Mouse (Mus musculus): ENCODE results near the gene Vav2.

The Vav2 gene

DNA sequence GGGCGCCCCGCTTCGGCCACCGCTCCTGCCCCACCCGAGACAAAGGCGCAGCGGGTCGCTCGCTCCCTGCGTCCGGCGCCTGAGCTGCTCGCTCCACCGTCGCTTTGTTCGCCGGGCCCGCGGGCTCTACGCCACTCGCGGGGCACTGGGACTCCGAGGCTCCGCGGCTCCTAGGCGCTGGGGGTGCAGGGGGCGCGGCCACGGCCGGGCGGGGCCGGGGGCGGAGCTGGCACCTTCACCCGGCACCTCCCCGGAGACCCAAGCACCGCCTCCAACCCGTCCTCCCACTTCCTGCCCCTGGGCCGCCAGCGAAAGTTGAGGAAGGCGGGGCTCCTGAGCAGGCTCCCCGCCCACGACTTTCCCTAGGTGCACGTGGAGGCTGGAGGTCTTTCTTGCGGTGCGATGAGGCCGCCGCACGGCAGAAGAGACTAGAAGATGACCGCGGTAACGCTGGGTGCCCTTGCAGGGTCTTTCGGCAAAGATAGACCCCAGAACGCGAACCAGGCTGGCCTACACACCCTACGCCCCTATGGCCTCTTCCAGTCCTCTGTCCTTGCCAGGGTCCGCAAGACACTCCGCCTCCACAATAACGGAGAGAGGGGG, at the start of gene Vav2:
Vav2 (minus strand) TSS at position 179 of the 603 bp plus-strand sequence.
- 0 out of 2 replicates have a peak, but pooled peaks cover 10% of the 10 kb centered on the region for H3K36me3 ChIP-seq (ENCODE audit: insufficient read depth, low read length)
- H3K4me1 ChIP-seq (replicated peaks; ENCODE audit: low read depth, low read length) = peaks cover 46% of the 10 kb centered on the region
- H3K27me3 ChIP-seq (ENCODE audit: insufficient read depth, low read length) = peaks cover 29% of the 10 kb centered on the region
- peak within 1 kb of the TSS; percentile 97 for H3K4me3 ChIP-seq (replicated peaks; ENCODE audit: low read length)
- TF ChIP-seq NANOG (IDR thresholded peaks at IDR 0.05; ENCODE audit: borderline replicate concordance, low read length) (no peak), POU5F1 (IDR thresholded peaks at IDR 0.05; ENCODE audit: borderline replicate concordance, low read length) (no peak), CTCF (conservative IDR thresholded peaks at IDR 0.05; ENCODE audit: low read length) (no peak)
- no peaks in the 10 kb centered on the region for H3K9me3 ChIP-seq (ENCODE audit: low read length)

- H3K4me1 ChIP-seq (replicated peaks; ENCODE audit: low read depth, low read length) = peaks cover 49% of the 10 kb centered on the region
- H3K4me3 ChIP-seq (replicated peaks; ENCODE audit: low read length) = peak overlapping the region; percentile 99
- no peak for TF ChIP-seq POU5F1 (IDR thresholded peaks at IDR 0.05; ENCODE audit: borderline replicate concordance, low read length)
- no peak for TF ChIP-seq NANOG (IDR thresholded peaks at IDR 0.05; ENCODE audit: borderline replicate concordance, low read length)
- no peak for TF ChIP-seq CTCF (conservative IDR thresholded peaks at IDR 0.05; ENCODE audit: low read length)
- peaks cover 34% of the 10 kb centered on the region for H3K36me3 ChIP-seq (ENCODE audit: insufficient read depth, low read length)
- no peaks in the 10 kb centered on the region for H3K9me3 ChIP-seq (ENCODE audit: low read length)
- no peaks in the 10 kb centered on the region for H3K27me3 ChIP-seq (ENCODE audit: insufficient read depth, low read length)
Measured at GRCm38 (mm10) chr2:27475495-27476302, 48.9 kb upstream of the Vav2 start.

GRCm38 (mm10) chr2:27474621-27475484, 48.0 kb upstream of the Vav2 start:
- no peaks in the 10 kb centered on the region for H3K27me3 ChIP-seq (ENCODE audit: insufficient read depth, low read length)
- H3K4me1 ChIP-seq (replicated peaks; ENCODE audit: low read depth, low read length) = peaks cover 55% of the 10 kb centered on the region
- H3K4me3 ChIP-seq (replicated peaks; ENCODE audit: low read length) = peak overlapping the region; percentile 99
- H3K36me3 ChIP-seq (ENCODE audit: insufficient read depth, low read length) = peaks cover 42% of the 10 kb centered on the region
- no peaks in the 10 kb centered on the region for H3K9me3 ChIP-seq (ENCODE audit: low read length)
- no peak for TF ChIP-seq CTCF (conservative IDR thresholded peaks at IDR 0.05; ENCODE audit: low read length)

GRCm38 (mm10) chr2:27473911-27474310, 47.1 kb upstream of the Vav2 start:
- no peaks in the 10 kb centered on the region for H3K27me3 ChIP-seq (ENCODE audit: insufficient read depth, low read length)
- H3K36me3 ChIP-seq (ENCODE audit: insufficient read depth, low read length) = peaks cover 52% of the 10 kb centered on the region
- no peaks in the 10 kb centered on the region for H3K9me3 ChIP-seq (ENCODE audit: low read length)
- H3K4me1 ChIP-seq (replicated peaks; ENCODE audit: low read depth, low read length) = peaks cover 65% of the 10 kb centered on the region
- TF ChIP-seq CTCF (conservative IDR thresholded peaks at IDR 0.05; ENCODE audit: low read length) (no peak), NANOG (IDR thresholded peaks at IDR 0.05; ENCODE audit: borderline replicate concordance, low read length) (no peak), POU5F1 (IDR thresholded peaks at IDR 0.05; ENCODE audit: borderline replicate concordance, low read length) (no peak)
- H3K4me3 ChIP-seq (replicated peaks; ENCODE audit: low read length) = peak overlapping the region; percentile 99

DNA sequence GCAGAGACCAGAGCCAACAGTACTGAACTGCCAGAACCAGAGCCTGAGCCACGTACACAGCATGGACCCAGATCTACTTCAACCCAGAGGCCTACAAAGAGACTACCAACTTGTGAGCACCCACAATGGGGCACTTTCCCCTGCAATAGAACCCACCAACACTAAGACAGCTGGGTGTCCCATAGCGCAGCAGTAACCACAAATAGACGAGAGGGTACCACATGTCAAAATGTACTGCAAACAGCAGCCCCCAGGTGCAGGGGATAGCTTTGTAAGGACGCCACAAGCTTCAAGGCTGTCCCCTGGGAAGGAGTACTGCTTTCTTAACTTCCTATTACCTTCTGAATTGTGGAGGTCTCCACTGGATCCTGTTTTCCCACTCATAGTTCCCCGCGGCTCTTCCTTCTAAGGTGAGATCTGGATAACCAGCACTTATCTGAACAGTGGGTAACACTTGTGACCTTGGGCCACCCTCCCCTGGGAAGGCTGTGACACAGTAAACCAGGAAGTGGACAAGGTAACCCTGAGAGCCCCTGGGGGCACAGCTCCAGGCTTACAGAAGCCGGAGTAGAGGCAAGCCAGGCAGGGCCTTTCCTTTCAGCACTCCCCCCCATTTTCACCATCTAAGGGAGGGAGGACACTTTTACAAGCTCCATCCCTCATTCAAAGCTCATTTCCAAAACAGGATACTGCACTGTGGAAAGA, 46.4 kb upstream of the Vav2 start:
- peaks cover 71% of the 10 kb centered on the region for H3K4me1 ChIP-seq (replicated peaks; ENCODE audit: low read depth, low read length)
- H3K9me3 ChIP-seq (ENCODE audit: low read length) = no peaks in the 10 kb centered on the region
- H3K4me3 ChIP-seq (replicated peaks; ENCODE audit: low read length) = peak overlapping the region; percentile 99
- peaks cover 59% of the 10 kb centered on the region for H3K36me3 ChIP-seq (ENCODE audit: insufficient read depth, low read length)
- H3K27me3 ChIP-seq (ENCODE audit: insufficient read depth, low read length) = no peaks in the 10 kb centered on the region
- TF ChIP-seq POU5F1 (IDR thresholded peaks at IDR 0.05; ENCODE audit: borderline replicate concordance, low read length) = no peak
- TF ChIP-seq NANOG (IDR thresholded peaks at IDR 0.05; ENCODE audit: borderline replicate concordance, low read length) = no peak
- no peak for TF ChIP-seq CTCF (conservative IDR thresholded peaks at IDR 0.05; ENCODE audit: low read length)

DNA sequence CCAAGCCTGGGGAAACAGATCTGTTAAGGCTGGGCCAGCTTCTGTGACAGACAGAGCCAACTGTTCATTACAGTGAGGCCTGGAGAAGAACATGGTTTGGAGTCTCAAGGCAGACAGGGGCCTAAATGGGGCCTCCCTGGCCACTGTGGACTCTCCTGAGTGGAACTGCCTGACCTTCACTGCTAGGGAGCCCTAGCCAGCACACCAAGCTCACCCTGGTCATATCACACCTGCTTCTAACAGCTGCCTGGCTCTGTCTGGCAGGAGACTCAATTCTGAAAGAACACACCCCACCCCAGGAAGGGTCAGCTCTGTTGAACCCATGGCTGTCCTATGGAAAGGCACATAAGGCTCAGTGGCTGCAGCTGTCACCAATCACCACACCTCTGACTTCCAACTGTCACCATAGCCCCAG, 44.3 kb upstream of the Vav2 start:
- H3K4me1 ChIP-seq (replicated peaks; ENCODE audit: low read depth, low read length) = peaks cover 82% of the 10 kb centered on the region
- no peak for TF ChIP-seq NANOG (IDR thresholded peaks at IDR 0.05; ENCODE audit: borderline replicate concordance, low read length)
- no peak for TF ChIP-seq CTCF (conservative IDR thresholded peaks at IDR 0.05; ENCODE audit: low read length)
- TF ChIP-seq POU5F1 (IDR thresholded peaks at IDR 0.05; ENCODE audit: borderline replicate concordance, low read length) = no peak
- H3K27me3 ChIP-seq (ENCODE audit: insufficient read depth, low read length) = no peaks in the 10 kb centered on the region
- no peaks in the 10 kb centered on the region for H3K9me3 ChIP-seq (ENCODE audit: low read length)
- H3K4me3 ChIP-seq (replicated peaks; ENCODE audit: low read length) = no peak overlapping the region
- H3K36me3 ChIP-seq (ENCODE audit: insufficient read depth, low read length) = peaks cover 79% of the 10 kb centered on the region

- peaks cover 85% of the 10 kb centered on the region for H3K36me3 ChIP-seq (ENCODE audit: insufficient read depth, low read length)
- TF ChIP-seq POU5F1 (IDR thresholded peaks at IDR 0.05; ENCODE audit: borderline replicate concordance, low read length) (no peak), NANOG (IDR thresholded peaks at IDR 0.05; ENCODE audit: borderline replicate concordance, low read length) (no peak), CTCF (conservative IDR thresholded peaks at IDR 0.05; ENCODE audit: low read length) (no peak)
- peaks cover 87% of the 10 kb centered on the region for H3K4me1 ChIP-seq (replicated peaks; ENCODE audit: low read depth, low read length)
- H3K9me3 ChIP-seq (ENCODE audit: low read length) = no peaks in the 10 kb centered on the region
- no peaks in the 10 kb centered on the region for H3K27me3 ChIP-seq (ENCODE audit: insufficient read depth, low read length)
- H3K4me3 ChIP-seq (replicated peaks; ENCODE audit: low read length) = no peak overlapping the region
Measured at GRCm38 (mm10) chr2:27470535-27470934, 43.7 kb upstream of the Vav2 start.

- no peak for TF ChIP-seq NANOG (IDR thresholded peaks at IDR 0.05; ENCODE audit: borderline replicate concordance, low read length)
- TF ChIP-seq CTCF (conservative IDR thresholded peaks at IDR 0.05; ENCODE audit: low read length) = no peak
- no peak for TF ChIP-seq POU5F1 (IDR thresholded peaks at IDR 0.05; ENCODE audit: borderline replicate concordance, low read length)
- H3K4me1 ChIP-seq (replicated peaks; ENCODE audit: low read depth, low read length) = peaks cover 92% of the 10 kb centered on the region
- no peak overlapping the region for H3K4me3 ChIP-seq (replicated peaks; ENCODE audit: low read length)
- no peaks in the 10 kb centered on the region for H3K9me3 ChIP-seq (ENCODE audit: low read length)
- H3K36me3 ChIP-seq (ENCODE audit: insufficient read depth, low read length) = peaks cover 90% of the 10 kb centered on the region
- no peaks in the 10 kb centered on the region for H3K27me3 ChIP-seq (ENCODE audit: insufficient read depth, low read length)
Measured at GRCm38 (mm10) chr2:27469991-27470355, 43.1 kb upstream of the Vav2 start.
